Mouse (Mus musculus): ENCODE results near the gene Gad2.
"Not testable (repeated sequence)": the region's sequence is repeated elsewhere in the genome, so short reads cannot be mapped to it uniquely, and the experiment has no call there.

DNA sequence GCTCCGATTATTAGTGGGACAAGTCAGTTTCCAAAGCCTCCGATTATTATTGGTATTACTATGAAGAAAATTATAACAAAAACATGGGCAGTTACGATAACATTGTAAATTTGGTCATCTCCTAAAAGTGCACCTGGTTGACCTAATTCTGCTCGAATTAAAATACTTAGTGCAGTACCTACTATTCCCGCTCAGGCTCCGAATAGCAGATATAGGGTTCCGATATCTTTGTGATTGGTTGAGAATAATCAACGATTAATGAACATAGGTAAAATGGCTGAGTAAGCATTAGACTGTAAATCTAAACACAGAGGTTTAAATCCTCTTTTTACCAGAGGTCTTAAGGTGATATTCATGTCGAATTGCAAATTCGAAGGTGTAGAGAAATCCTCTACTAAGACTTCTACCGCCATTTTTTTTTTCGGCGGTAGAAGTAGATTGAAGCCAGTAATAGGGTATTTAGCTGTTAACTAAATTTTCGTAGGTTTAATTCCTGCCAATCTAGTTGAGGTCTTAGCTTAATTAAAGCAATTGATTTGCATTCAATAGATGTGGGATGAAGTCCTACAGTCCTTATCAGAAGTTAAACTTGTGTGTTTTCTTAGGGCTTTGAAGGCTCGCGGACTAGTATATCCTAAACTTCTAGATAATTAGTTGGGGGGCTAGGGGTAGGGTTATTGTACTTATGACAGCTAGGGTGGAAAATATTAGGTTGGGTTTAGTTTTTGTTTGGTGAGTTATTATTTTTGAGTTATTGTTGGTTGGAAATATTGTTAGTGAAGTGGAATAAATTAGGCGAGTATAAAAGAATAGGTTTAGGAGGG lies 32.4 kb upstream of the Gad2 start:
- not testable (repeated sequence) for TF ChIP-seq ZKSCAN1 (IDR thresholded peaks at IDR 0.05; ENCODE audit: borderline replicate concordance, low read depth, low read length); CHD2 (IDR thresholded peaks at IDR 0.05; ENCODE audit: low read length); CTCF (conservative IDR thresholded peaks at IDR 0.05 in 1 of 2, IDR thresholded peaks at IDR 0.05 in 1 of 2; ENCODE audit: low read depth in 2 of 2, low read length in 2 of 2); E2F4 (IDR thresholded peaks at IDR 0.05; ENCODE audit: insufficient replicate concordance, low read depth, low read length); NELFE (IDR thresholded peaks at IDR 0.05; ENCODE audit: low read depth, low read length); USF2 (conservative IDR thresholded peaks at IDR 0.05; ENCODE audit: low read depth, low read length); CHD1 (IDR thresholded peaks at IDR 0.05; ENCODE audit: low read depth, low read length); KAT2A (IDR thresholded peaks at IDR 0.05; ENCODE audit: insufficient replicate concordance, low read length); JUN (IDR thresholded peaks at IDR 0.05; ENCODE audit: insufficient read depth, low read depth, low read length); ZNF384 (IDR thresholded peaks at IDR 0.05; ENCODE audit: low read depth, low read length)

Measured in CH12.LX (cell line).